Mouse (Mus musculus): ENCODE measurements around the gene Cdk9. TPM values are rescaled to one million over a fixed set of nuclear protein-coding genes. Genes with fewer than 3 reads are reported as not detected.

Cdk9 gene
- total RNA-seq, 4 experiments from 2014 or later, result 95.8 to 114 (median 105) TPM

DNA sequence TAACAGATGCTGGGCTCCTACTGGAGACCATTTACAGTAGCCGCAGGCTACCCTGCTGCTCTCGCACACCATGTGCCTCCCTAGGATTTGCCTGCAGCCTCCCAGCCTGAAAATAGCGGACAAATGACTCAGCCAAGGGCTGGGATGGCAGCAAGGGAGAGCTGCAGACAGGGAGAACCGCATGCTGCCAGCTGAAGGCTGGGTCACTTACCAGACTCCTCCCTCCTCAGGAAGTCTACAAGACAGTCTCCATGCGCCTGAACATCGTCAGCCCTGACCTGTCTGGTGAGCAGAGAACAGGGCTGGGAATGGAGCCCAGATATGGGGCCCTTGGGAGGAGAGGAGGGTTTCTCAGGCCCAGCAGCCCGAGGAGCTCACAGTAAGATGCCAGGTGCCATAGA is 32.8 kb downstream of the Cdk9 start:
- DNase-seq (ENCODE audit: low spot score in 2 of 2), result peak in 1 of 2 experiments; percentile 81

DNA sequence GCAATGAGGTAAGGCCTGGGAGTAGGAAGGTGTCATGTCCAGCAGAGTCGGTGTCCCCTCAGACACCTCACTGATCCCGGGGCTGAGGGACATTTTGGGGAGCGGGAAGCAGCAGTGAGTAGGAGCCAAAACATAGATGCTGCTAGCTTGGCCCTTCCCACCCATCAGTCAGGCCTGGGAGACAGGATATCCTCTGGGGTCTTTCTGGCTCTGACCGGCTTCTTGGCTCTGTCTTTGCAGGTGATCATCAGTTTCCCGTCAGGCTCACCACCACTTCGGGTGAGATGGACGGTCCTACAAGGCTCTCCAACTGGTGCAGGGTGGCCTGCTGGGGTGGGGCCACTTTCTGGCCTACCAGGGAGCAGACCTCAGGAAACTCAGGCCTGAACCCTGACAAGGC is 35.2 kb downstream of the Cdk9 start:
- no peak for DNase-seq (ENCODE audit: low spot score in 2 of 2)

DNA sequence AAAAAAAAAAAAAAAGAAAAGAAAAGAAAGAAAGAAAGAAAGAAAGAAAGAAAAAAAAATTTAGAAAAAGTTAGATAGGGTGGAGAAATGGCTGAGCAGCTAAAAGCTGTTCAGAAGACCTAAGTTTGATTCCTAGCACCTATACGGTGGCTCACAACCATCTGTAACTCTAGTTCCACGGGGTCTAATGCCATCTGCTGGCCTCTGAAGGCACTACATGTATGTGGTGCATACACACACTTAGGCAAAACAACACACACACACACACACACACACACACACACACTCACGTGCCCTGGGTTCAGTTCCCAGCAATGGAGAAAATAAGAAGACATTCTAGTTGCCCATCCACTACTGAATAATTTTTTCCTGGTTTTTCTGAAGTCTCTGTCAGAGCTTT is 36.1 kb downstream of the Cdk9 start:
- no peak for DNase-seq (ENCODE audit: low spot score in 2 of 2)

DNA sequence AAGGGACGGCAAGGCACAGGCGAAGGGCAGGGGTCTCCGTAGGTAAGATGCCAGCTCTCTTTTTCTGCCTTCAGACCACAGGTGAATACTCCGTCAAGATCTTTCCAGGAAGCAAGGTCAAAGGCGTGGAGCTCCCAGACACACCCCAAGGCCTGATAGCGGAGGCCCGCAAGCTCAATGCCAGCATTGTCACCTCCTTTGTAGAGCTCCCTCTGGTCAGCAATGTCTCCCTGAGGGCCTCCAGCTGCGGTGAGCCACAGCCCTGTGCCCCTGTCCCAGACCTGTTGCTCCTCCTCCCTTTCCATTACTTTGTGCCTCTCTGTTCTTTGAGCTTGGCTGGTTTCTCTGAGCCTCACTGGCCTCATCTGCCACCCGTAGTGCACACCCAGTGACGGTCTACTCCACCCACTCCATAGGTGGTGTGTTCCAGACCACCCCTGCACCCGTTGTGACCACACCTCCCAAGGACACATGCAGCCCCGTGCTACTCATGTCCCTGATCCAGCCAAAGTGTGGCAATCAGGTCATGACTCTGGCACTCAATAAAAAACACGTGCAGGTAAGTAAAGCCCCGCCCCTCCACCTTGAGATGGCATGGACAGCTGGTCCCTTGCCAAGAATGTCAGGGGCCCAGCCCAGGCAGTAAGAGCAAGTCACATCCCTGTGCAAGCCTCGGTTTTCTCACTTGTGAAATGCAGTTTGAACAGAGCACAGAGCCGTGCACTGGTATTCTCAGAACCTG is 39.5 kb downstream of the Cdk9 start:
- DNase-seq (ENCODE audit: low spot score in 2 of 2), result no peak

DNA sequence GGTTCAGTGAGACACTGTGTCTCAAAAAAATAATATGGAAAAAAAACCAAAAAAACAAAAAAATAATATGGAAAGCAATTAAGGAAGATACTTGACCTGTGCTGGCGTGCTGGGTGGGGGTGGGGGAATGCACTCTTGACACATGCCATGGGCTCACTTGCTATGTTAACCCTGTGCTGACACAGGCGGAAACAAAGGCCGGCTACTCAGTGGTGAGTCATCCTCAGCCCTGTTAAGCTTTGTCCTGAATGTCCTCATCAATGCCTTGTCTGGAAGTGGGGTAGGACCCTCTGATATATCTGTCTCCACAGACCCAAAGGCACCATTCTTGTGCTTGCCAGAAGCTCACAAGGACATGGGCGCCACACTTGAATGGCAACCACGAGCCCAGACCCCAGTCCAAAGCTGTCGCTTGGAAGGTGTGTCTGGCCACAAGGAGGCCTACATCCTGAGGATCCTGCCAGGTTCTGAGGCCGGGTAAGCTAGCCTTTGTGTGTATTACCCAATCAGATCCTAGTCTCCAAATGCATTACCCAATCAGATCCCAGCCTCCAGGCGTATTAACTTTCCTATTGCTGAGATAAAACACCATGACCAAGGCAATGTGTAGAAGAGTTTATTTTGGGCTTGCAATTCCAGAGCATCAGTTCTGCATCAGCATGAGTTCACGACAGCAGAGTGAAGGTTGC is 40.8 kb downstream of the Cdk9 start:
- no peak for DNase-seq (ENCODE audit: low spot score in 2 of 2)

DNA sequence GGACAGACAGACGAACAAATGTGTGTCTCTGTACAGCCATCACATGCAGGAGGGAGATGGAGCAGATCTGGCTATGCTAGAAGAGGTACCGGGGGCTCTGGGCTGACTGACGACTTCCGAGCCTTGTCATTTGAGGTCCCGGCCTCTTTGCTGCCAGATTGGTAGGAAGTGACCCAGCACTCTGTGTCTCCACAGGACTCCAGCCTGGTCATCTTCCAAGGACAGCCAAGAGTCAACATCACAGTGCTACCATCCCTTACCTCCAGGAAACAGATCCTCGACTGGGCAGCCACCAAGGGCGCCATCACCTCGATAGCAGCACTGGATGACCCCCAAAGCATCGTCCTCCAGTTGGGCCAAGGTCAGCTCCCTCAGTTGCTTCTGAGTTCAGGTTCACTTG is 41.7 kb downstream of the Cdk9 start:
- DNase-seq (ENCODE audit: low spot score in 2 of 2), result no peak

DNA sequence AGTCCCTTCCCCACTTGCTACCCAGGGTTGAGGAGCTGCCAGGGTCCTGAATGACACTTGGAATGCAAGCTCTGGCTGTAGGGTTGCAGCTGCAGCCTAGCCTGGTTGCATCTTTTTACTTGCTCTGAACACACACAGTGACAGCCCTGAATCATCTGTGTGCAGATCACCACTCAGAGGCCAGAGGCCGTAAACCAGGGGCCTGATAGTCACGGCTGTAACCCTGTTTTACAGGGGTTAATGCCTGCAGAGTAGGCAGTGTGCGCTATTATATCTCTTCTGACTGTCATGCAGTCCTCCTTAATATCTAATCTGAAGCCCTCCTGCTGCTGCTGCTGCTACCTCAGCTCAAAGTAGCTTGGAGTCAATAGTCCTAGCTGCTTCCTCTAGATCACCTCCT is 43.0 kb downstream of the Cdk9 start:
- DNase-seq (ENCODE audit: low spot score in 2 of 2), result no peak

DNA sequence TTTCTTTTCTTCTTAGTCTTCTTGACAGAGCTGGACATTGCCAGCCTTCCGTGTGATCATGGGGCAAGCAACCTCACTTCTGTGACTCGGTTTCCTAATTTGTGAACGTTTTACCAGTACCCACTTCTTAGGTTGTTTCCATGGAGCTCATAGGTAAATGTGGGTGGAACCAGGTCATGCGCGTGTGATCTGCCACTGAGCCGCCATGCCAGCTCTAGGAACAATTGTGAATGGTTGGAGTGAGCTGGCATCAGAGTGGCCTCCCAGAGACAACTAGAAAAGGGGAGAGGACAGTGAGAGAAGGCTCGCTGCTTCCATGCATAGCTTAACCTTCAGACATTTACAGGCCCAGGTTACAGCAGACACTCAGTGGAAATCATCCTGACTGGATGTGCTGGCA is 44.7 kb downstream of the Cdk9 start:
- DNase-seq (ENCODE audit: low spot score in 2 of 2), result no peak

DNA sequence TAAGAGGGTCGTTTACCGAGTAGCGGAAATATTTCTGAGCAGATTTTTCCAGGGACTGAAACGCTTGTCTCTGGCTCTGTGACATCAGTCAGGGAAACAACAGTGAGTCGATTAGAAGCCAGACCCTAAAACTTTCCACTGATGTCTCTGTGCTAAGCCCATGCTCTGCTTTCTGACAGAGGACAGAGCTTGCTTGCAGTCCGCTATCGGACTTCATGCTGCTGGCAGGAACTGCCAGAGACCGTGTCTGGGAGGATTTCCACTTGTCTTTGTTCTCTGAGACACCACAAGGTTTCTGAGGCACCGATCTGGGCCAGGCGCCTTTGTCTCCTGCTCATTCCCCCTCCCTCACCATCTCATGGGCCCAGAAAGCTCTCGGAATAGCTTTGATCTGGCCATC is 45.1 kb downstream of the Cdk9 start:
- DNase-seq (ENCODE audit: low spot score in 2 of 2), result no peak

DNA sequence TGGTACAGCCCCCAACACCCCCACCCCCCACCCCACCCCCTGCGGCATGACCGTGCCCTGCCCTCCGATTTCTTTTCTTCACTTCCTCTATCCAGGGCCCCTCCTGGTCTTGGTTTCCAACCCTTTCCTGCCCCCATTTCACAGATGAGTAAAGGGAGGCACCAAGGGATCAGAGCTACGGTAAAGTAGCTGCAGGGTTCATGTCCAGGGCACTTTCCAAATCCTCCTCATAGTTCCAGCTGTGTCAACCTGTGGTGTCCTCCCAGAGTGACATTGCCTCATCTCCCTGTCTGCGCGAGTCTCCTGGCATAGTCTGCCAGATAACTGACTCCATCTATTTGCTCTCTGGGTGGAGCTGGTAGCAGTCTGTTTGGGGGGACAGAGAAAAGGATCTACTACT is 47.0 kb downstream of the Cdk9 start:
- DNase-seq (ENCODE audit: low spot score in 2 of 2), result no peak

DNA sequence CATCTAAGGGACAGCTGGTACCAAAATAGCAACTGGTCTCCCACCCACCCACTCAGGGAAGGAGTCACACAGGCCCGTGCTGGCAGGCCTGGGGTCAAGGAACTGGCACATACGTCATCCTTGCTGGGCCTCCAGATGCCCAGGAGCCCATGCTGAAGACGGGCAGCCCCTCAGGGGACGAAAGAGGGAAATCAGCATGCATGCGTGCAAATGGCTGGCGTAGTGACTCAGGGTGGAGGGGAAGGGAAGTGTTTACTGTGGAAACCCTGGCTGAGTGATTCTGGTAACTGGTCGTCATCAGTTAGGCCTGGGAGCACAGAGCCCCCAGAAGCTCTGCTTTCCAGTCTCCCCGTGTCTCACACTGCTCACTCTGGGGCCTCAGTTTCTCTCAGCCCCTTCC is 47.5 kb downstream of the Cdk9 start:
- DNase-seq (ENCODE audit: low spot score in 2 of 2), result no peak

DNA sequence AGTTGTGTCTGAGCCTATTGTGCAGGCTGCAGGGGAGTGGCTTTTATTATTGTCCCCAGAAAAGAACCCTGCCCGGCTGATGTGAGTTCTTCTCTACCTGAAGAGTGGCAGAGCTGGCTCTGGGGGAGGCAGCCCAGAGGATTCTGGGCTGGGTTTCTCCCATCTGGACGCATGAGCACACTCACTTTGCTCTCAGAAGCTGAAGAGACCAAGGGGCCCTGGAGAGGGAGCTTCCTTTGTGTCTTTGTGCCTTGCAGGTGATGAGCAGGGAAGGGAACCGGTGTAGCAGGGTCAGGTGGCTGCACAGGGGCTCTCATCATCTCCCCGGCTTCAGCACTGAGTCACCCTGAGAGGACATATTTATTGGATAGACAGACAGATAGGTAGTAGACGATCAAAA is 50.6 kb downstream of the Cdk9 start:
- DNase-seq (ENCODE audit: low spot score in 2 of 2), result no peak

DNA sequence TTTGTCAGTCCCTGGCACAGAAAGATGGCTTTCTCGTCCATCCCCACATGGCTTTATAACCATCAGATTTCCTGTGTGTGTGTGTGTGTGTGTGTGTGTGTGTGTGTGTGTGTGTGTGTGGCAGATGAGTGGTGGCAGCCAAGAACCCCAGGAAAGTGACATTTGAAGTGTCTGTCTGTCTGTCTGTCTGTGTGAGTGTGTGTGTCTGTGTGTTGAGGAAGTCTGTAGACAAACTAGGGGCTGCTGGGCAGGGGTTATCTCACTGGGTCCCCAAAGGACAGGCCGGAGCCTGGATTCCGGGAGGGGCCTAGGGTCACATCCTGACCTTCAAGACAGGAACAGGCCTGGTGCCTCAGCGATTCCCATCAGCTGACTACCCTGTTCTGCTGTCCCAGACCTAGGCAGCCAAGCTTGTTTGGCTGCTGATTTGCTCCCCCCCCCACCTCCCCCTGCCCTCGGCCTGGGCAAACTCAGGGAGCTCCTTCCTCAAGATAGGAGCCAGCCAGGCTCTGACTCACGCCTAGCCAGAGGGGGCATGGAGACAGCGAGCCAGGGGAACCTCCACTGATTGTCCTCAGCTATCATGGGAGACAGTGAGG is 51.3 kb downstream of the Cdk9 start:
- no peak for DNase-seq (ENCODE audit: low spot score in 2 of 2)

DNA sequence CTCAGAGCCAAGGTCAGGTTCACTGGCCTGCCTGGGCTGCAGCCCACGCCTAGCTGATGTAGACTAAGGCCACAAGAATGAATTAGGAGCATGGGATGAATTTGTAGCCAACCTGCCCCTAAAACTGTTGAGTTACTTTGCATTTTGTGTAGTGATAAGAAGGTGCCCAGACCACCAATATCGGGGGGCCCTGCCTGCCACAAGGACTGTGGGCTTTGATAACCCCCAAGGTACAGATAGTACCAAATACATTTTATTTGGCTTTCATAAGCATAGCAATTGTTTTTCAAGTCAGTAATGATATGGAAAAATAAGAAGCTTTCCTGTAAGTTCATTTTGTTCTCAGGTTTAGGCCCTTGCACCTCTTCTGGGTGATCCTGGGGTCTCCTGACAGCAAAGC is 54.0 kb downstream of the Cdk9 start:
- DNase-seq (ENCODE audit: low spot score in 2 of 2), result no peak

DNA sequence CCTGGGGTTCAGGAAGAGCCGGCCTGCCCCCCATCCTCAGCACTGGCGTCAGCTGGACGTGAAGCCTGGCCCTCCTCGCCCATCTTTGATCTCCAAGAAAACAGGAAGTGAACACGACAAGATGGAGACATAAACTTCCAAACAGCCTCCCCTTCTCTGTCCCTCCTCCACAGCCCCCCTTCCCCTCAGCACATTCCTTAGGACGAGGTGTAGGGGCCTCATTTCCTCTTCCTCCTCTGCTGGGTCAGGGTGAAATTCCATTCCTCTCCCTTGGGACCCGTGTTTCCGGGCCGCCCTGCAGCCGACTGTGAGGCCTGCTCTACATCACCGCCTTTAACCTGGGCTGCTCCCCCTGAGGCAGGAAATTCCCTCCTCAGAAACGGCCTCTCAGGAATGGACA is 57.0 kb downstream of the Cdk9 start:
- no peak for DNase-seq (ENCODE audit: low spot score in 2 of 2)

Small RNA genes lying within 50 kb of the gene (microRNA-seq; reads per million reads assigned to microRNA genes)
- gene Gm47291, result 0 reads per million in 2 experiments
- gene Mir2861, result 0 to 0.44 reads per million in 2 experiments
- 0 reads per million in 2 experiments for gene Mir3960
- 0.66 to 0.84 reads per million in 2 experiments for gene Mir8093

Other genes starting within 250 kb of the Cdk9 start
- 10 to 100 TPM; 69.0 to 78.6 (median 70.5) TPM for gene Fam102a, start 177.7 kb downstream of the Cdk9 start, total RNA-seq (2022)
- gene Dpm2, start 142.2 kb downstream of the Cdk9 start, total RNA-seq (2022), result 10 to 100 TPM; 71.2 to 78.7 (median 72.8) TPM
- 10 to 100 TPM in 2 of 4 experiments, 1 to 10 TPM in 2; 9.3 to 11.0 (median 10.0) TPM for gene Pip5kl1, start 138.3 kb downstream of the Cdk9 start, total RNA-seq (2022)
- gene 9430097D07Rik, start 137.4 kb downstream of the Cdk9 start, total RNA-seq (2022), result 1 to 10 TPM in 2 of 4 experiments, under 1 TPM in 2; 0.84 to 2.4 (median 1.1) TPM
- 10 to 100 TPM; 33.9 to 36.5 (median 34.8) TPM for gene St6galnac4, start 126.0 kb downstream of the Cdk9 start, total RNA-seq (2022)
- gene St6galnac6, start 113.4 kb downstream of the Cdk9 start, total RNA-seq (2022), result 100 to 1,000 TPM; 110 to 142 (median 119) TPM
- 100 to 1,000 TPM; 143 to 158 (median 151) TPM for gene Ak1, start 91.3 kb downstream of the Cdk9 start, total RNA-seq (2022)
- 10 to 100 TPM; 19.5 to 22.0 (median 21.4) TPM for gene Eng, start 66.5 kb downstream of the Cdk9 start, total RNA-seq (2022)
- gene Fpgs, start 8.9 kb downstream of the Cdk9 start, total RNA-seq (2022), result 10 to 100 TPM in 1 of 4 experiments, 1 to 10 TPM in 3; 6.8 to 11.9 (median 9.1) TPM
- 10 to 100 TPM; 29.5 to 37.8 (median 33.5) TPM for gene Sh2d3c, start 8.0 kb upstream of the Cdk9 start, total RNA-seq (2022)
- 1 to 10 TPM; 2.0 to 2.8 (median 2.3) TPM for gene 6330409D20Rik, start 27.9 kb upstream of the Cdk9 start, total RNA-seq (2022)
- 10 to 100 TPM; 27.7 to 32.6 (median 29.9) TPM for gene Tor2a, start 44.2 kb upstream of the Cdk9 start, total RNA-seq (2022)
- gene Ttc16, start 62.6 kb upstream of the Cdk9 start, total RNA-seq (2022), result under 1 TPM; 0.18 to 0.81 (median 0.53) TPM
- 1 to 10 TPM; 6.4 to 9.2 (median 7.7) TPM for gene Ptrh1, start 62.7 kb upstream of the Cdk9 start, total RNA-seq (2022)
- 1 to 10 TPM in 1 of 4 experiments, under 1 TPM in 2, not detected in 1; 0.27 to 1.0 (median 0.66) TPM for gene Cfap157, start 71.4 kb upstream of the Cdk9 start, total RNA-seq (2022)
- 100 to 1,000 TPM; 883 to 958 (median 954) TPM for gene Stxbp1, start 134.2 kb upstream of the Cdk9 start, total RNA-seq (2022)
- 10 to 100 TPM; 24.7 to 31.8 (median 28.4) TPM for gene Fam129b, start 163.0 kb upstream of the Cdk9 start, total RNA-seq (2022)
- gene Rpl12, start 248.5 kb upstream of the Cdk9 start, total RNA-seq (2022), result 100 to 1,000 TPM; 114 to 127 (median 119) TPM
- 10 to 100 TPM; 37.5 to 44.2 (median 38.6) TPM for gene Lrsam1, start 248.5 kb upstream of the Cdk9 start, total RNA-seq (2022)